In the genomic region with DNA sequence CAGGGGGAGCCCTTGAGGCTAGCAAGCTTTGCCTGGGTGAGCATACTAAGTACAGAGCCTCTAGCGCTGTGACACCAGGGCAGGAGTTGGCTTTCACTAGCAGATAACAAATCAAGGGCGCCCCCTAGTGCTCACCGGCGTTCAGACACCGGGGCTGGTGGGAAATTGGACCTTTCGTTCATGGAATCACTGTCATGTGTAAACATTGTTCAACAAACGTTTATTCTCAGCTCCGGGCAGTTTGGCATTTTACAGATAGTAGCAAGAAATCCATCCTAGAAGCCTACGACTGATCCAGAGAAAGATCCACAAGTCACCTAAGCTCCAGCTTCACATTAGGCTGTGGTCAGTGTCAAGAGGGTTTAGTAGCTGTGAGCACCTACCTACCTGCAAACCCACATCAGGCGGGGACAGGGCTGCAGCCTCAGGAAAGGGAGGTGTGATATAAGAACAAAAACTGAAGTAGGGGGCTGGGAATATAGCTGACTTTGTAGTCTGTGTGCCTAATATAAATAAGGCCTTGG, we compare ENCODE assay signal across 8 mouse cellular contexts. TPM values are rescaled to one million over a fixed set of nuclear protein-coding genes. Genes with fewer than 3 reads are reported as not detected.
DNase-seq lines count a peak whose midpoint lies in the region; ATAC-seq and TF ChIP-seq lines count a peak whose summit lies in the region.

No protein-coding gene starts in this region.

- no peak overlapping the region for H3K9ac ChIP-seq in heart, embryonic 11.5 days (ENCODE audit: low read depth, low read length)
- H3K9ac ChIP-seq in kidney, embryonic 15.5 days, result no peak overlapping the region
- no peak overlapping the region for H3K9ac ChIP-seq in limb, embryonic 15.5 days

- H3K79me2 ChIP-seq in C2C12 (ENCODE audit: control insufficient read depth, insufficient read depth), result no peaks in the 10 kb centered on the region

- H3K4me1 ChIP-seq in heart, embryonic 11.5 days (ENCODE audit: control insufficient read depth, insufficient read depth, low read length), result peaks cover 4% of the 10 kb centered on the region; the same call in 1 of the 2 replicates
- peaks cover 15% of the 10 kb centered on the region; the same call in 1 of the 2 replicates for H3K4me1 ChIP-seq in kidney, embryonic 15.5 days
- peaks cover 26% of the 10 kb centered on the region for H3K4me1 ChIP-seq in limb, embryonic 15.5 days

- no peak overlapping the region for H3K27ac ChIP-seq in heart, embryonic 11.5 days (ENCODE audit: low read depth, low read length)
- no peak overlapping the region for H3K27ac ChIP-seq in kidney, embryonic 15.5 days
- H3K27ac ChIP-seq in limb, embryonic 15.5 days, result no peak overlapping the region

- H3K79me3 ChIP-seq in C2C12 (ENCODE audit: low read depth), result no peaks in the 10 kb centered on the region

- peak; percentile 72 for TF ChIP-seq CTCF in C2C12 (IDR thresholded peaks at IDR 0.05; ENCODE audit: control insufficient read depth, insufficient read depth, insufficient read length)

- DNase-seq in brain, adult 2 months (ENCODE audit: low read depth, low spot score), result peak; percentile 98
- peak; percentile 93 to 99 for DNase-seq in spleen, postnatal 4 days (ENCODE audit: low spot score in 2 of 2)

- H3K27me3 ChIP-seq in C2C12 (ENCODE audit: control insufficient read depth, insufficient read depth, insufficient read length), result peaks cover 8% of the 10 kb centered on the region
- H3K27me3 ChIP-seq in heart, embryonic 11.5 days (ENCODE audit: control insufficient read depth, insufficient read depth, low read length), result peaks cover 2% of the 10 kb centered on the region; the same call in 1 of the 2 replicates
- no peaks in the 10 kb centered on the region for H3K27me3 ChIP-seq in kidney, embryonic 15.5 days
- no peaks in the 10 kb centered on the region for H3K27me3 ChIP-seq in limb, embryonic 15.5 days

- no peak overlapping the region for H3ac ChIP-seq in C2C12 (ENCODE audit: control insufficient read depth, insufficient read length, low read depth)

- no peaks in the 10 kb centered on the region for H3K36me3 ChIP-seq in C2C12 (ENCODE audit: control insufficient read depth, insufficient read depth)
- H3K36me3 ChIP-seq in heart, embryonic 11.5 days (ENCODE audit: control insufficient read depth, insufficient read depth, low read length), result no peaks in the 10 kb centered on the region
- H3K36me3 ChIP-seq in kidney, embryonic 15.5 days, result no peaks in the 10 kb centered on the region
- H3K36me3 ChIP-seq in limb, embryonic 15.5 days, result no peaks in the 10 kb centered on the region

- WGBS in heart, embryonic 11.5 days (ENCODE audit: insufficient replicate concordance), result 12% methylated on average over 10 of the region's 10 CpGs
- WGBS in kidney, embryonic 15.5 days, result 11% methylated on average over 10 of the region's 10 CpGs
- WGBS in limb, embryonic 15.5 days, result 13% methylated on average over 10 of the region's 10 CpGs

- no peaks in the 10 kb centered on the region for H3K9me3 ChIP-seq in heart, embryonic 11.5 days (replicated peaks; ENCODE audit: control insufficient read depth, low read length)
- H3K9me3 ChIP-seq in kidney, embryonic 15.5 days (replicated peaks), result no peaks in the 10 kb centered on the region
- H3K9me3 ChIP-seq in limb, embryonic 15.5 days, result no peaks in the 10 kb centered on the region

- no peak overlapping the region for H3K4me2 ChIP-seq in heart, embryonic 11.5 days
- no peak overlapping the region for H3K4me2 ChIP-seq in kidney, embryonic 15.5 days
- H3K4me2 ChIP-seq in limb, embryonic 15.5 days, result no peak overlapping the region

- H3K4me3 ChIP-seq in C2C12 (ENCODE audit: insufficient read depth, poor library complexity, severe bottlenecking), result no peak overlapping the region
- no peak overlapping the region for H3K4me3 ChIP-seq in heart, embryonic 11.5 days (ENCODE audit: low read depth, low read length)
- H3K4me3 ChIP-seq in kidney, embryonic 15.5 days (replicated peaks), result no peak overlapping the region
- H3K4me3 ChIP-seq in limb, embryonic 15.5 days, result no peak overlapping the region

- ATAC-seq in erythroblast, adult 5-6 weeks (replicated peaks; ENCODE audit: low FRiP score, poor library complexity, severe bottlenecking), result peak; percentile 86
- peak; percentile 55; the same call in 1 of the 2 replicates for ATAC-seq in heart, embryonic 11.5 days (replicated peaks; ENCODE audit: insufficient number of reproducible peaks, low FRiP score, low TSS enrichment)
- ATAC-seq in kidney, embryonic 15.5 days (replicated peaks; ENCODE audit: low FRiP score), result peak; percentile 84
- peak; percentile 76 for ATAC-seq in limb, embryonic 15.5 days (ENCODE audit: insufficient number of reproducible peaks, low FRiP score, low TSS enrichment, low read depth)
- ATAC-seq in monocyte, adult 5-6 weeks (replicated peaks; ENCODE audit: insufficient number of reproducible peaks, low FRiP score, low TSS enrichment, poor library complexity, severe bottlenecking), result peak; percentile 96

TF ChIP-seq in C2C12, 6 proteins besides CTCF, POLR2A, EP300 and RAD21:
- TF ChIP-seq MYOD1 (IDR thresholded peaks at IDR 0.05; ENCODE audit: control insufficient read depth, insufficient read length, low read depth), result no peak
- no peak for TF ChIP-seq FOSL1 (IDR thresholded peaks at IDR 0.05; ENCODE audit: insufficient read depth, low read length, poor library complexity, severe bottlenecking)
- no peak for TF ChIP-seq CEBPB (IDR thresholded peaks at IDR 0.05; ENCODE audit: low read depth)
- no peak for TF ChIP-seq MAX (IDR thresholded peaks at IDR 0.05)
- no peak for TF ChIP-seq MYOG (IDR thresholded peaks at IDR 0.05; ENCODE audit: control insufficient read depth, extremely low read depth, insufficient read length)

RNA-seq across cellular contexts. Expression of gene Phykpl, which starts 44.7 kb away (rescaled TPM):
- polyA plus RNA-seq in C2C12 (2012; fragmentation: generic; extraction: Trizol), result 7.7 TPM
- total RNA-seq in erythroblast, adult 5-6 weeks (2015; ENCODE audit: low replicate concordance), result 1.3 and 2.1 TPM in 2 replicates
- 3.1 and 5.2 TPM in 2 replicates for total RNA-seq in erythroblast, adult 5-6 weeks (2017; ENCODE audit: low replicate concordance)
- polyA plus RNA-seq in heart, embryonic 11.5 days (2014; fragmentation: Nextera tagmentation; extraction: Ambion mirVana), result 14.4 and 14.9 TPM in 2 replicates
- polyA plus RNA-seq in kidney, embryonic 15.5 days (2015; fragmentation: Nextera tagmentation; extraction: Ambion mirVana), result 22.2 and 23.1 TPM in 2 replicates
- 17.2 and 19.6 TPM in 2 replicates for polyA plus RNA-seq in limb, embryonic 15.5 days (2015; fragmentation: Nextera tagmentation; extraction: Ambion mirVana)
- 13.8 to 20.0 TPM (median 15.8 TPM) in 3 replicates for total RNA-seq in monocyte, adult 5-6 weeks (2017)
